Mouse (Mus musculus) T-helper 17 cell (primary cell): ENCODE data around the gene Iqsec1.

Source experiments
- in situ Hi-C, 2 experiments: fragments of 300-600 bp; cut with MboI, MseI; formaldehyde crosslinking; loops; 1 replicate in 1 of 2; 2 replicates in 1 of 2; pipeline ENCODE4 v1.15.1; 2025; ENCODE audit warnings: high pct_unique_total_duplicates in 2 of 2

The Iqsec1 gene

GRCm38 (mm10) chr6:90624184-90624583 lies 364.3 kb downstream of the Iqsec1 start:
- in situ Hi-C loops: no loop called here

DNA sequence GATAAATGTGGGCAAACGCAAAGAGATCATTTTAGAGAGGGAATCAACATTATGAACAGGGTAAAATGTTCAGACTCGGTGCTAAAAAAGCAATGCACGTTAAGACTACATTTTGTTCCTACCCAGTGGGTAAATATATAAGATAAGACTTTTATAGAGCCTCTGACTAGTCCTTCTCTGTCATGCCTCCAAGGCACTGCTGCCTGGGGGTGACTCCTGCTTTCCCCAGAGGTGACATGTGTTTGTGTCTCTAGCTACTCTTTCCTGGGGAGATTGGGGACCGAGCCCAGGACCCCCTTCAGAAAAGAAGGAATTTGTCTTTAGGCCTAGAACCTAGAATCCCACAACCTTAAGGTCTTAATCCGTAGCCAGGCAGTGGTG lies 365.0 kb downstream of the Iqsec1 start:
- in situ Hi-C loops: no loop called here

DNA sequence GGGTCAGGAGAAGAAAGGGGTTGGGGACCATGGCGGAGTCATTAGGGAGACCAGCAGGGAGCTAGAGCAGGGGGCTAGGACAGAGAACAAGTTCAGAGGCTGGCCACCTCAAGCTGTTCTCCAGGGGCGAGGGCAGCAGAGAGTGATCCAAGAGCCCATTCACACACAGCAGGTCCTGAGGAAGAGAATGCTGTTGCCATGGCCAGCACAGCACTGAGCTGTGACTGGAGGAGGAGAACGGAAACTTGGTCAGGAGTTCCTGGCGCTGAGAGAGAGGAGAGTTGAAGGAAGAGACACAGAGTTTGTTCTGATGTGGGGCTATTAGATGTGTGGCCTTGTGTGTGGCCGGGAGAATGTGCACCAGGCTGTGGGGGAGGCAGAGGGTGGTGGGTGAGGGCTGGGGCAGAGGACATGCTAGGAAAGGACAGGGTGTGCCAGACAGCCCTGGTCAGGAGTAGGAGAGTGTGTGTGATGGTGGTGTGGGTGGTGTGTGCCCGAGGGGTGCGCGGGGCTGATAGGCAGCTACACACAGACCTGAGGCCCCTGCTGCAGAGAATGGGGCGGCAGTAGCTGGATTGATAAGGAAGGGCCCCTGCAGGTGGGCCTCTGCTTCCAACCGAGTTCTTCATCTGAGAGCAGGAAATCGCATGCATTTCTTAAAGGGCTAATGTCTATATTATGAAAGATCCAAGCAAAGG lies 365.6 kb downstream of the Iqsec1 start:
- in situ Hi-C loops: no loop called here

DNA sequence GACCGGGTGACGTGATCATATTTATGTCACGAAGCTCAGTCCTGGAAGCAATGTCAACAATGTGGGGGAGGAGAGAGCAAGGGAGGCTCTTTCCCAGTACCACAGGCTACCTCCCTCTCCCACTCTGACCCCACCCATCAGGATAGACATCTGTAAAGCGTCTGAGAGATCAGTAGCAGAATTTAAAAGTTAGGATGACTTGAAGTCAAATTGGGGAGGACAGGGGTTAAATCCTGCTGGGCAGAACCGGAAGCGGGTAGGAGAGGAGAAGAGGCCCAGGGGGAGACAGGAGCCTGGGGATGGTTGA lies 366.9 kb downstream of the Iqsec1 start:
- in situ Hi-C loops: no loop called here

DNA sequence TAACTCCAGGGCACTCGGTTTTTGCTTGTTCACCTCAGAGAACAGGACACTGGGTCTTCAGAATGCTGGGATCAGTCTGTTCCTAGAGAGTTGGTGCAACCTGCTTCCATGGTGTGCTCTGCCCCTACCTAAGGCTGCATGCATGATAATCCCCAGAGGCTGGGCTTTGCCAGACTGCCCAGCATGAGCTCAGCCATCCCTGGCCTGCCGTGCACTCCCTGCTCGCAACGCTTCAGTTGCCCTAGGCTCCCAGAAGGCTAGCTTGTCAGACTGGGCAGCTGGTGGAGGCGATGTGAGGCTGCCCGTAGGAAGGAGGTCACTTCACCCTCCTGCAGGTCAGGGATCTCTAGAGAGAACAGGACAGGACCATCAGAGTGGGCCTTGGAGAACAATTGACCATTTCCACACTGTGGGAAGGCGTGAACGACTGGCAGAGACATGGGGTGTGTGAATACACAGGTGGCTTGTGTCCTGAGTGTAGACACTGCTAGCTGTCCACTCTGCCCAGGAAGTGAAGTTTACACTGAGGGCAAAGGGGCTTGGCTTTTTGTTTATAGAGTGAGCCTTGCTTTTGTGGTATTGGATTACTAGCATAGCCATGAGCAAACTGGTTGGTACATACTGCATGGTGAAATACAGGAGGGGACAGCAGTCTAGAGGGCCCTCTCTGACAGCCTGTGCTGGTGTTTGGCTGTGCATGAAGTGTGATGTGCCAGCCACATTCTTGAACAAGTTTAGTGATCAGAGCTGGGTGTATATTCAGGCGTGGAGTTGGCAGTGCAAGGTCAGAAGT lies 367.5 kb downstream of the Iqsec1 start:
- in situ Hi-C loops: no loop called here

DNA sequence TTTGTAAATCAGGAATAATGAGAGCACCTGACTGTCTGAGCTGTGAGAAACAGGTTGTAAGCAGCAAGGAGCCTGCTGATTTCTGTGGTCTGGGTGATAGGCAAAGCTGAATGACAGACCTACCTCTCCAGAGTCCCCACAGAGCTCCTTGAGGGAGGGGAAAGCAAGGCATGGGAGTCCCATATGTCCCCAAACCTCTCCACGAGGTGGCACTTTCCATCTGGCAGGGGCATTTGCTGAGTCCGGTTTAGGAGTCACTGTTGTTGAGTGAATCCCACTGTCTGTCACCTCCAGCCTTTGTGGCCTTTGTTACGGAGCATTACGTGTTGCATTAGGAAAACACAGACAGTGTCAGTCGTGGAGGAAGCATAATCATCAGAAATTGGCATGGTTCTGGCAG lies 368.5 kb downstream of the Iqsec1 start:
- in situ Hi-C loops: no loop called here

GRCm38 (mm10) chr6:90618821-90619636 lies 369.5 kb downstream of the Iqsec1 start:
- in situ Hi-C loops: no loop called here

- in situ Hi-C loops: no loop called here
Measured at GRCm38 (mm10) chr6:90618274-90618673, 370.2 kb downstream of the Iqsec1 start.

GRCm38 (mm10) chr6:90616481-90616880 lies 372.0 kb downstream of the Iqsec1 start:
- in situ Hi-C loops: no loop called here

- in situ Hi-C loops: no loop called here
Measured at GRCm38 (mm10) chr6:90615991-90616390, 372.5 kb downstream of the Iqsec1 start.

- in situ Hi-C loops: no loop called here
Measured at GRCm38 (mm10) chr6:90615362-90615761, 373.1 kb downstream of the Iqsec1 start.

- in situ Hi-C loops: no loop called here
Measured at GRCm38 (mm10) chr6:90613277-90613676, 375.2 kb downstream of the Iqsec1 start.

- in situ Hi-C loops: no loop called here
Measured at GRCm38 (mm10) chr6:90610248-90610647, 378.2 kb downstream of the Iqsec1 start.

GRCm38 (mm10) chr6:90608186-90608585 lies 380.3 kb downstream of the Iqsec1 start:
- in situ Hi-C loops: no loop called here

- in situ Hi-C loops: no loop called here
Measured at GRCm38 (mm10) chr6:90607196-90607595, 381.3 kb downstream of the Iqsec1 start.

DNA sequence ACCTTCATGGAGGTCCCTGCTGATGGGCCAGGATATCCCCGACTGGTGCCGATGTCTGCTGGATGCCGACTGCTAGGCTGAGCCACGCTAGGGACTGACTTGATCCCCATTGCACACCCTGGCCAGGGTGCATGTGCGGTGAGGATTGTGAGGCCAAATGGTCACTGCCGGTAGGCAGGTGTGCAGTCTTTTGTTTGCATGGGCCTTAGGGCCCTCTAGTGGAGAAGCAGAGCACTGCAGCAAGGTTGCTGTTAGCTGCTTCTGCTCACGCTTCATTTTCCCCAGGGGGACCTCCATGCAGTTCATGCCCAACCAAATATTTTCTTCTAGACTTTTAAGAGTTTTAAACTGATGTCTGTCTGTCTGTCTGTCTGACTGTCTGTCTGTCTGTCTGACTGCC lies 381.9 kb downstream of the Iqsec1 start:
- in situ Hi-C loops: no loop called here
